Mouse (Mus musculus): ENCODE measurements around the gene Cidec.

- TF ChIP-seq FLI1 (IDR thresholded peaks at IDR 0.05; ENCODE audit: low read length) (no peak), GATA1 (IDR thresholded peaks at IDR 0.05; ENCODE audit: borderline replicate concordance, low read length) (no peak)
Measured at GRCm38 (mm10) chr6:113388960-113389359, 46.6 kb downstream of the Cidec start, which contains the start of gene Ttll3.

All from megakaryocyte, embryonic 14.5 days (primary cell).